Mouse (Mus musculus) small intestine, adult 2 months (tissue): ENCODE data around the gene Gm128.

Experiments
- CTCF ChIP-seq: fragments of 200-500 bp; IDR thresholded peaks from 2 replicates; pipeline ENCODE4 v1.5.1; 2012; ENCODE audit warnings: low read depth, mild to moderate bottlenecking, control low read depth, inconsistent platforms, low read length, moderate library complexity, mixed read lengths; ENCODE audit not compliant: insufficient replicate concordance, insufficient read length; ENCODE audit errors: extremely low read depth
- POLR2A ChIP-seq: fragments of 200-500 bp; IDR thresholded peaks from 2 replicates; pipeline ENCODE4 v1.6.1; 2012; ENCODE audit warnings: low read depth, mild to moderate bottlenecking, control low read depth, inconsistent platforms, low read length, moderate library complexity

DNA sequence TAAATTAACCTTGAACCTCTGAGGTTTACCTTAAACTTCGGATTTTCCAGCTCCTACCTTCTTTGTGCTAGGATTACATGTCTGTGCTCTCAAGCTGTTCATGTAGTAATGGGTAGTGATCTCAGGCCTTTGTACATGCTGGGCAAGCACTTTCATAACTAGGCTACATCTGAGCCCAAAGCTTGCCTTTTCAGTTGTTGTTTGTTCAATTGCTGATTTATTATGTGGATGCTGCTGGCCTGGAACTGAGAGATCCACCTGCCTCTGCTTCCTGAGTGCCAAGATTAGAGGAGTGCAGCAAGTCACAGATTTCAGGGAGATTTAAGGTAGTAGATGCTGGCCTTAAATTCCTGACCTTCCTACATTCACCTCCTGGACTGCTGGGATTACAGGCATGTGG lies 42.3 kb downstream of the Gm128 start:
- TF ChIP-seq POLR2A = no peak
- no peak for TF ChIP-seq CTCF
